Comparison of ENCODE assay signal across 32 mouse cellular contexts in the genomic region with DNA sequence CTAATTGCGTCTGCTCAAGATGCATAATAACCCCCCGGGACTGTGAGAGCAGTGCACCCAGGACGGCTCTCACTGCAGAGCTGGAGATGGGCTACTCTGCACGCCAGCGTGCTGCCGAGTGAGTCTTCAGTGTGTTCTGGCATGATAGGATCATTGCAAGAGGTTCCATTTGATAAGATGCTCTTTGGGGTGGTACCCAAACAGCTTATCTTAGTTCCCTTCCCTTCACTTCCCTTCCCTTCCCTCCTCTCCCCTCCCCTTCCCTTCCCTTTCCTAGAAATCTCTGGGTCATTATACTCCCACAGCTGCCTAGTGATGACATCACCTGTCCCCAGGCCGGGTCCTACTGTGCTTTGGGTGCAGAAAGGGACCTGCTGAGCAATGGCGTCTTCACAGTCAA. TPM values are rescaled to one million over a fixed set of nuclear protein-coding genes. Genes with fewer than 3 reads are reported as not detected.
DNase-seq lines count a peak whose midpoint lies in the region; ATAC-seq and TF ChIP-seq lines count a peak whose summit lies in the region.
"Had no signal": no experiment of that assay in that cellular context is flagged by ENCODE, and none has a peak within 500 bp of the region (broad histone marks: within the 10 kb centered on the region; RNA-seq: fewer than 3 reads in every experiment).

No protein-coding gene starts in this region.

- H3K9me3 ChIP-seq in heart, embryonic 12.5 days (replicated peaks), result no peaks in the 10 kb centered on the region
- no peaks in the 10 kb centered on the region for H3K9me3 ChIP-seq in G1E (replicated peaks)
- no peaks in the 10 kb centered on the region for H3K9me3 ChIP-seq in liver, embryonic 14.5 days (ENCODE audit: control insufficient read depth, low read length)
- H3K9me3 ChIP-seq: embryonic facial prominence, embryonic 10.5 days; embryonic facial prominence, embryonic 13.5 days; forebrain, embryonic 10.5 days; forebrain, embryonic 13.5 days; heart, embryonic 10.5 days; hindbrain, embryonic 10.5 days; hindbrain, embryonic 13.5 days had no signal

- no peak for TF ChIP-seq EP300 in liver, embryonic 14.5 days (IDR thresholded peaks at IDR 0.05; ENCODE audit: low read depth)

- H3K4me3 ChIP-seq in heart, embryonic 12.5 days, result no peak overlapping the region
- H3K4me3 ChIP-seq in G1E (ENCODE audit: low read depth, low read length), result peak overlapping the region; percentile 20; the same call in 1 of the 2 replicates
- H3K4me3 ChIP-seq in liver, embryonic 14.5 days (ENCODE audit: insufficient read depth in 1 of 2, low read depth in 2 of 2, low read length in 2 of 2), result no peak overlapping the region
- H3K4me3 ChIP-seq: embryonic facial prominence, embryonic 10.5 days; embryonic facial prominence, embryonic 13.5 days; forebrain, embryonic 10.5 days; forebrain, embryonic 13.5 days; heart, adult 2 months; heart, embryonic 10.5 days; hindbrain, embryonic 10.5 days; hindbrain, embryonic 13.5 days had no signal

- no peak overlapping the region for H3K4me2 ChIP-seq in heart, embryonic 12.5 days
- no peak overlapping the region for H3K4me2 ChIP-seq in liver, embryonic 14.5 days (ENCODE audit: low read depth)
- H3K4me2 ChIP-seq: embryonic facial prominence, embryonic 13.5 days; forebrain, embryonic 13.5 days; hindbrain, embryonic 13.5 days had no signal

- intact Hi-C loops in heart, postnatal 14 days (cut with DNase I), result no loop called here

- no peak overlapping the region for H3K27ac ChIP-seq in heart, embryonic 12.5 days (ENCODE audit: poor library complexity, severe bottlenecking)
- no peak overlapping the region for H3K27ac ChIP-seq in liver, embryonic 14.5 days
- H3K27ac ChIP-seq: embryonic facial prominence, embryonic 10.5 days; embryonic facial prominence, embryonic 13.5 days; forebrain, embryonic 10.5 days; forebrain, embryonic 13.5 days; heart, adult 2 months; heart, embryonic 10.5 days; hindbrain, embryonic 10.5 days; hindbrain, embryonic 13.5 days had no signal

- no peak for TF ChIP-seq CTCF in G1E (IDR thresholded peaks at IDR 0.05; ENCODE audit: low read depth, low read length)
- TF ChIP-seq CTCF in liver, embryonic 14.5 days (IDR thresholded peaks at IDR 0.05; ENCODE audit: low read depth), result no peak

- H3K36me3 ChIP-seq in heart, embryonic 12.5 days, result no peaks in the 10 kb centered on the region
- no peaks in the 10 kb centered on the region for H3K36me3 ChIP-seq in G1E (replicated peaks)
- H3K36me3 ChIP-seq in liver, embryonic 14.5 days (replicated peaks; ENCODE audit: control insufficient read depth, insufficient read depth, low read depth), result no peaks in the 10 kb centered on the region
- H3K36me3 ChIP-seq: embryonic facial prominence, embryonic 10.5 days; embryonic facial prominence, embryonic 13.5 days; forebrain, embryonic 10.5 days; heart, embryonic 10.5 days; hindbrain, embryonic 10.5 days; hindbrain, embryonic 13.5 days had no signal

- ATAC-seq in heart, embryonic 12.5 days (ENCODE audit: insufficient number of reproducible peaks, low FRiP score), result 0 out of 2 replicates have a peak, but pooled peaks have one; percentile 29
- ATAC-seq in G1E (ENCODE audit: extremely low read depth, insufficient number of reproducible peaks, low FRiP score, poor library complexity, severe bottlenecking), result peak; percentile 66
- ATAC-seq in liver, embryonic 14.5 days (ENCODE audit: insufficient read depth), result peak; percentile 59; the same call in 1 of the 2 replicates
- ATAC-seq: forebrain, embryonic 13.5 days; forebrain, embryonic 16.5 days; hindbrain, embryonic 16.5 days had no signal

- 59% methylated on average over 8 of the region's 8 CpGs for WGBS in heart, embryonic 12.5 days
- WGBS in liver, embryonic 14.5 days (ENCODE audit: insufficient replicate concordance), result 38% methylated on average over 8 of the region's 8 CpGs

- peaks cover 6% of the 10 kb centered on the region; the same call in 1 of the 2 replicates for H3K27me3 ChIP-seq in heart, embryonic 12.5 days (replicated peaks)
- peaks cover 9% of the 10 kb centered on the region for H3K27me3 ChIP-seq in G1E (ENCODE audit: insufficient read depth, low read length)
- H3K27me3 ChIP-seq in liver, embryonic 14.5 days (ENCODE audit: control insufficient read depth, insufficient read depth, low read length), result no peaks in the 10 kb centered on the region
- H3K27me3 ChIP-seq: embryonic facial prominence, embryonic 13.5 days; forebrain, embryonic 13.5 days; hindbrain, embryonic 13.5 days had no signal

- DNase-seq in heart, postnatal 14 days, result no peak
- no peak for DNase-seq in G1E (ENCODE audit: low spot score)
- DNase-seq in liver, embryonic 14.5 days (ENCODE audit: low read depth in 3 of 3, low spot score in 3 of 3), result no peak
- DNase-seq in cerebellum, adult 8-10 months, result no peak
- no peak for DNase-seq in kidney, adult 11 months
- DNase-seq: adrenal gland, adult 2 months; adrenal gland, postnatal 14 days; cerebellum, adult 11 months; cerebellum, adult 2 months; cerebellum, postnatal 10 days; cerebellum, postnatal 36 days; embryo, embryonic 11 days; gastrocnemius, postnatal 10 days; gastrocnemius, postnatal 36 days; heart, adult 2 months; heart, postnatal 36 days had no signal

- no peaks in the 10 kb centered on the region for H3K4me1 ChIP-seq in heart, embryonic 12.5 days (replicated peaks)
- H3K4me1 ChIP-seq in G1E (ENCODE audit: insufficient read depth, low read depth, low read length), result peaks cover 22% of the 10 kb centered on the region
- peaks cover 0 to 3% of the 10 kb centered on the region in 2 experiments; a peak in 1 of 4 replicates for H3K4me1 ChIP-seq in liver, embryonic 14.5 days (replicated peaks; ENCODE audit: control insufficient read depth in 2 of 2, insufficient read depth in 2 of 2, low read length in 1 of 2)

- no peak overlapping the region for H3K9ac ChIP-seq in heart, embryonic 12.5 days
- no peak overlapping the region for H3K9ac ChIP-seq in liver, embryonic 14.5 days (replicated peaks)
- H3K9ac ChIP-seq: embryonic facial prominence, embryonic 13.5 days; forebrain, embryonic 13.5 days; hindbrain, embryonic 13.5 days had no signal

RNA-seq across cellular contexts. Expression of gene Slc2a7, which starts 23.3 kb away (rescaled TPM):
- polyA plus RNA-seq in heart, embryonic 12.5 days (2016; fragmentation: Nextera tagmentation; extraction: Ambion mirVana), result not detected in 2 replicates
- not detected for total RNA-seq in heart, postnatal 14 days (2021)
- 0.68 TPM in 1 of 2 replicates, not detected in the other for total RNA-seq in G1E (2014; fragmentation: Nextera tagmentation)
- 0.22 TPM in 1 of 2 replicates, not detected in the other for total RNA-seq in G1E (2017)
- not detected in 2 replicates for polyA plus RNA-seq in G1E (2012)
- 0.04 TPM in 1 of 2 replicates, not detected in the other for polyA plus RNA-seq in liver, embryonic 14.5 days (2012; rRNA removed)
- 0.24 TPM in 1 of 2 replicates, not detected in the other for polyA plus RNA-seq in liver, embryonic 14.5 days (2014; fragmentation: Nextera tagmentation; extraction: Ambion mirVana)
- total RNA-seq: adrenal gland, adult 2 months; adrenal gland, postnatal 14 days; adrenal gland, postnatal 4 days; gastrocnemius, adult 18-20 months; gastrocnemius, postnatal 10 days; gastrocnemius, postnatal 36 days; granulocyte monocyte progenitor cell, adult 5-6 weeks; heart, adult 2 months; heart, postnatal 36 days had no signal
- polyA plus RNA-seq: adrenal gland, adult 2 months; cerebellum, adult 2 months; cortical plate, adult 2 months; embryonic facial prominence, embryonic 10.5 days; embryonic facial prominence, embryonic 13.5 days; forebrain, embryonic 10.5 days; forebrain, embryonic 13.5 days; forebrain, embryonic 16.5 days; heart, adult 2 months; heart, embryonic 10.5 days; heart, embryonic 14.5 days; heart, postnatal 0 days; hindbrain, embryonic 10.5 days; hindbrain, embryonic 13.5 days; hindbrain, embryonic 16.5 days had no signal

RNA-seq across cellular contexts. Expression of gene Car6, which starts 29.0 kb away (rescaled TPM):
- not detected in 2 replicates for polyA plus RNA-seq in heart, embryonic 12.5 days (2016; fragmentation: Nextera tagmentation; extraction: Ambion mirVana)
- total RNA-seq in heart, postnatal 14 days (2021), result not detected
- not detected in 2 replicates for total RNA-seq in G1E (2014; fragmentation: Nextera tagmentation)
- not detected in 2 replicates for total RNA-seq in G1E (2017)
- not detected in 2 replicates for polyA plus RNA-seq in G1E (2012)
- 0.02 and 0.17 TPM in 2 replicates for polyA plus RNA-seq in liver, embryonic 14.5 days (2012; rRNA removed)
- 0.09 TPM in 1 of 2 replicates, not detected in the other for polyA plus RNA-seq in liver, embryonic 14.5 days (2014; fragmentation: Nextera tagmentation; extraction: Ambion mirVana)
- total RNA-seq: adrenal gland, postnatal 4 days; gastrocnemius, adult 18-20 months; gastrocnemius, postnatal 10 days; granulocyte monocyte progenitor cell, adult 5-6 weeks; heart, adult 2 months; heart, postnatal 36 days had no signal
- polyA plus RNA-seq: adrenal gland, adult 2 months; cerebellum, adult 2 months; cortical plate, adult 2 months; embryonic facial prominence, embryonic 13.5 days; forebrain, embryonic 10.5 days; forebrain, embryonic 13.5 days; forebrain, embryonic 16.5 days; heart, adult 2 months; heart, embryonic 10.5 days; heart, embryonic 14.5 days; heart, postnatal 0 days; hindbrain, embryonic 13.5 days; hindbrain, embryonic 16.5 days had no signal

RNA-seq across cellular contexts. Expression of gene Slc2a5, which starts 53.0 kb away (rescaled TPM):
- 1.2 and 1.7 TPM in 2 replicates for polyA plus RNA-seq in heart, embryonic 12.5 days (2016; fragmentation: Nextera tagmentation; extraction: Ambion mirVana)
- under 1 TPM in 1 of 2 experiments, not detected in 1; 0.17 TPM for total RNA-seq in heart, postnatal 14 days (2021)
- not detected in 2 replicates for total RNA-seq in G1E (2014; fragmentation: Nextera tagmentation)
- total RNA-seq in G1E (2017), result 0.16 TPM in 1 of 2 replicates, not detected in the other
- not detected in 2 replicates for polyA plus RNA-seq in G1E (2012)
- 0.08 and 0.19 TPM in 2 replicates for polyA plus RNA-seq in liver, embryonic 14.5 days (2012; rRNA removed)
- 0.18 and 0.43 TPM in 2 replicates for polyA plus RNA-seq in liver, embryonic 14.5 days (2014; fragmentation: Nextera tagmentation; extraction: Ambion mirVana)
- total RNA-seq: gastrocnemius, adult 18-20 months; granulocyte monocyte progenitor cell, adult 5-6 weeks had no signal
